Mouse (Mus musculus) cerebellum, adult 2 months (tissue): ENCODE data around the gene Kmt2e. TPM values are rescaled to one million over a fixed set of nuclear protein-coding genes. Genes with fewer than 3 reads are reported as not detected.

Experiments
- DNase-seq, 2 experiments: peaks; one replicate each; pipeline ENCODE4 v3.0.0; 2021
- H3K27ac ChIP-seq: fragments of 200-500 bp; 2 replicates; pipeline ENCODE4 v1.5.1; 2012; ENCODE audit warnings: low read length, control low read depth, inconsistent platforms; ENCODE audit not compliant: insufficient read depth
- H3K27me3 ChIP-seq: fragments of 200-500 bp; 2 replicates; pipeline ENCODE4 v1.6.1; 2012; ENCODE audit warnings: inconsistent platforms, mild to moderate bottlenecking, low read length, moderate library complexity; ENCODE audit not compliant: control insufficient read depth, insufficient read depth
- H3K4me1 ChIP-seq: fragments of 200-500 bp; 2 replicates; pipeline ENCODE4 v1.6.1; 2011; ENCODE audit warnings: low read length; ENCODE audit not compliant: control insufficient read depth, insufficient read depth
- H3K4me3 ChIP-seq: fragments of 200-500 bp; replicated peaks from 2 replicates; pipeline ENCODE3; 2011; ENCODE audit warnings: mild to moderate bottlenecking, low read depth, low read length, control low read depth; ENCODE audit not compliant: insufficient read depth
- CTCF ChIP-seq: fragments of 200-500 bp; IDR thresholded peaks from 2 replicates; pipeline ENCODE4 v1.5.1; 2011; ENCODE audit warnings: low read depth, mild to moderate bottlenecking, control low read depth, low read length, moderate library complexity, borderline replicate concordance; ENCODE audit not compliant: insufficient read depth
- POLR2A ChIP-seq: fragments of 200-500 bp; IDR thresholded peaks from 2 replicates; pipeline ENCODE4 v1.6.1; 2011; ENCODE audit warnings: low read length, control low read depth, borderline replicate concordance; ENCODE audit not compliant: insufficient read depth
- WGBS: fragments of 180-500 bp; shearing (Covaris S2); methylation state at CpG from one replicate; pipeline ENCODE4 v1.1.7; 2018; 5-methylcytosine and 5-hydroxymethylcytosine counted together
- polyA plus RNA-seq: library from polyadenylated mRNA; depleted of rRNA; stranded (reverse); fragments of >200 nt; gene quantifications from 2 replicates; pipeline ENCODE4 v1.2.3, GENCODE M21; 2012

Gene Kmt2e
- polyA plus RNA-seq, 1 experiment, result 46.6 TPM

- no peak for DNase-seq
- TF ChIP-seq CTCF (no peak), POLR2A (no peak)
- WGBS, result 93% methylated on average over 7 of the region's 7 CpGs
- Histone ChIP-seq H3K4me1 (no peaks in the 10 kb centered on the region), H3K27me3 (no peaks in the 10 kb centered on the region), H3K27ac (no peak overlapping the region), H3K4me3 (no peak overlapping the region)
These were observed 42.5 kb upstream of the Kmt2e start for GRCm38 (mm10) chr5:23391714-23392113.

- TF ChIP-seq POLR2A, result 0 out of 2 replicates have a peak, but pooled peaks have one; percentile 10
- TF ChIP-seq CTCF, result no peak
- no peaks in the 10 kb centered on the region for H3K27me3 ChIP-seq
- 87% methylated on average over 5 of the region's 5 CpGs for WGBS
- H3K4me3 ChIP-seq, result no peak overlapping the region
- no peak overlapping the region for H3K27ac ChIP-seq
- DNase-seq, result no peak
- no peaks in the 10 kb centered on the region for H3K4me1 ChIP-seq
These were observed 40.4 kb upstream of the Kmt2e start for GRCm38 (mm10) chr5:23393870-23394269.

GRCm38 (mm10) chr5:23394366-23395145 lies 39.7 kb upstream of the Kmt2e start:
- Histone ChIP-seq H3K27ac (no peak overlapping the region), H3K4me3 (no peak overlapping the region), H3K4me1 (no peaks in the 10 kb centered on the region), H3K27me3 (no peaks in the 10 kb centered on the region)
- 52% methylated on average over 3 of the region's 3 CpGs for WGBS
- no peak for DNase-seq
- no peak for TF ChIP-seq POLR2A
- no peak for TF ChIP-seq CTCF

GRCm38 (mm10) chr5:23395721-23396120 lies 38.5 kb upstream of the Kmt2e start:
- H3K4me1 ChIP-seq, result no peaks in the 10 kb centered on the region; the same call in 1 of the 2 replicates
- TF ChIP-seq CTCF (no peak), POLR2A (no peak)
- no peak for DNase-seq
- WGBS, result 76% methylated on average over 3 of the region's 3 CpGs
- no peak overlapping the region for H3K4me3 ChIP-seq
- H3K27me3 ChIP-seq, result no peaks in the 10 kb centered on the region
- H3K27ac ChIP-seq, result no peak overlapping the region

- Histone ChIP-seq H3K27me3 (no peaks in the 10 kb centered on the region), H3K4me1 (peaks cover 6% of the 10 kb centered on the region; the same call in 1 of the 2 replicates), H3K4me3 (no peak overlapping the region), H3K27ac (no peak overlapping the region)
- TF ChIP-seq POLR2A (no peak), CTCF (no peak)
- no peak for DNase-seq
- 96% methylated on average over 3 of the region's 3 CpGs for WGBS
These were observed 37.5 kb upstream of the Kmt2e start for GRCm38 (mm10) chr5:23396756-23397155.

GRCm38 (mm10) chr5:23400156-23400555 lies 34.1 kb upstream of the Kmt2e start:
- H3K27ac ChIP-seq, result no peak overlapping the region
- no peak for TF ChIP-seq CTCF
- TF ChIP-seq POLR2A, result no peak
- WGBS, result 79% methylated on average over 3 of the region's 3 CpGs
- no peak overlapping the region for H3K4me3 ChIP-seq
- H3K4me1 ChIP-seq, result peaks cover 9% of the 10 kb centered on the region; the same call in 1 of the 2 replicates
- no peaks in the 10 kb centered on the region for H3K27me3 ChIP-seq
- no peak for DNase-seq

- Histone ChIP-seq H3K4me1 (peaks cover 9% of the 10 kb centered on the region; the same call in 1 of the 2 replicates), H3K4me3 (no peak overlapping the region), H3K27ac (no peak overlapping the region), H3K27me3 (no peaks in the 10 kb centered on the region)
- DNase-seq, result no peak
- WGBS, result 78% methylated on average over 3 of the region's 3 CpGs
- TF ChIP-seq POLR2A (no peak), CTCF (no peak)
These were observed 33.4 kb upstream of the Kmt2e start for GRCm38 (mm10) chr5:23400868-23401267.

GRCm38 (mm10) chr5:23401368-23401767 lies 32.9 kb upstream of the Kmt2e start:
- no peaks in the 10 kb centered on the region for H3K27me3 ChIP-seq
- peaks cover 9% of the 10 kb centered on the region; the same call in 1 of the 2 replicates for H3K4me1 ChIP-seq
- H3K4me3 ChIP-seq, result no peak overlapping the region
- H3K27ac ChIP-seq, result no peak overlapping the region
- TF ChIP-seq CTCF, result no peak
- no peak for TF ChIP-seq POLR2A
- WGBS, result 26% methylated on average over 9 of the region's 9 CpGs
- peak in 1 of 2 experiments; percentile 24 for DNase-seq

GRCm38 (mm10) chr5:23401999-23402398 lies 32.2 kb upstream of the Kmt2e start:
- DNase-seq, result peak in 1 of 2 experiments; percentile 27
- Histone ChIP-seq H3K27me3 (no peaks in the 10 kb centered on the region), H3K4me1 (peaks cover 9% of the 10 kb centered on the region; the same call in 1 of the 2 replicates), H3K27ac (no peak overlapping the region), H3K4me3 (no peak overlapping the region)
- no peak for TF ChIP-seq CTCF
- 2% methylated on average over 2 of the region's 2 CpGs for WGBS
